Mouse (Mus musculus): ENCODE data around the gene Mapk8ip2.

DNA sequence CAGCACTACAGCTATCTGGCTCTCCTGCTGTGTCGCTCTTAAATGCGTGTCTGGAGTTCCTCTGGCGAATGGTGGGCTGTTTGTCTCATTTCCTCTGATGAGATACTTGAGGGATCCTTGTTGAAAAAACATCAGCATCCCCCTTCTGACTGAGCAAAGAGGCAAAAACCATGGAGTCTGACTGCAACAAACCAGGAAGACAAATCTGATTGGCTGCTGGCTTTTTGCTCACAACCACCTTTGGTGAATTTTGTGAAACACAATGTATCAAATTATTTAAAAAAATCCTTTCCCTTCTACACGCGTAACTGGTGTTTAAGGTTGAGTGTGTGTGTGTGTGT lies 22.7 kb downstream of the Mapk8ip2 start:
- TF ChIP-seq GABPA (IDR thresholded peaks at IDR 0.05; ENCODE audit: low read depth, low read length) (no peak), GATA1 (IDR thresholded peaks at IDR 0.05; ENCODE audit: low read depth, low read length) (no peak), POLR2AphosphoS2 (IDR thresholded peaks at IDR 0.05; ENCODE audit: low read length) (no peak)
